Mouse (Mus musculus): ENCODE data around the gene Lyl1.

Lyl1 gene

DNA sequence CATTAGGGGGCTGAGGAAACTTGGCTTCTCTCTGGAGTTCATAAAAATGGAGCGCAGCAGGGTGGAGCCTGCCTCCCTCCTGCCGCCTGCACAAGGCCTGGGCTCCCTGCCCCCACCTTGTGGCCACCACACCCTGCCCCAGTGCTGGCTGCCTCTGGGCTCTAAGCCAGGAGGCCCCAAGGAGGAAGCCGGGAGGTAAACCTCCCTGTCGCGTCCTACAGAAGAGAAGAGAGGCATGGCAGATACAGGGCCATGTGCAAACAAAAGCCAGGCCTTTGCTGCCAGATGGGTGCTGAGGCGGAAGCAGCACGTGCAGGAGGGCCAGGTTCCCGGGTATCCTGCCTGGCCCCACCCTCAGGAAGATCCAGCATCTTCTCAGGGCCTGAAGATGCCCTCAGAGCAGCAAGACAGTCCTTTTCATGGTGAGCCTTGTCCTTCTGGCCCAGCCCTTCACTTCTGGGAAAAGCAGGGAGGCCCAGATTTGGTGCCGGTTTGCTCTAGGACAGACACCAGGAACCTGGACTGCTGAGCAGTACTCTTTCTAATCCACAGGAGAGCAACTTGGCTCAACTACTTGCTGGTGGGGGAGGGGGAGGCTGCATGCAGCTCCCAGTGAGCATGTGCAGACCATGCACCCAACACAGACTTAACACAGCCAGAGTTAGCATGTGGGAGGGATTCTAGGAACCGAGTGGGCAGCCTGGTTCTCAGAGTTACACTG, 21.8 kb downstream of the Lyl1 start, which contains the start of gene G430095P16Rik:
Gene G430095P16Rik, plus strand, starts transcription at position 158 of the 721 bp plus-strand sequence.
- DNase-seq (ENCODE audit: low read depth, low spot score) = no peak

DNA sequence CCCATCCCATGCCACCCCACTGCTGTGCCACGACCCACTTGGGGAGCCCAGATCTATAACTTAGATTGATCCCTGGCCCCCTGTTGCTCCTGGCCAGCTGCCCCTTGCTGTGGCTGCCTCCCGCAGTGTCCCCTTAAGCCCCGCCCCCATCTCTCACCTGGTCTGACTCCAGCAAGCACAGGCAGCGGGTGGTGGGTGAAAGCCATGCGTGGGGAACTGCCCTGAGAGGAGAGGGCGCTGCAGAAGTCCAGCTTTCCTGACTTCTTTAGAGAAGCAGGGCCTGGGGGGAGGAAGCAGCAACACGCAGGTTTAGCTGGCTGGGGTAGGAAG, 22.3 kb downstream of the Lyl1 start:
- no peak for DNase-seq (ENCODE audit: low read depth, low spot score)

DNA sequence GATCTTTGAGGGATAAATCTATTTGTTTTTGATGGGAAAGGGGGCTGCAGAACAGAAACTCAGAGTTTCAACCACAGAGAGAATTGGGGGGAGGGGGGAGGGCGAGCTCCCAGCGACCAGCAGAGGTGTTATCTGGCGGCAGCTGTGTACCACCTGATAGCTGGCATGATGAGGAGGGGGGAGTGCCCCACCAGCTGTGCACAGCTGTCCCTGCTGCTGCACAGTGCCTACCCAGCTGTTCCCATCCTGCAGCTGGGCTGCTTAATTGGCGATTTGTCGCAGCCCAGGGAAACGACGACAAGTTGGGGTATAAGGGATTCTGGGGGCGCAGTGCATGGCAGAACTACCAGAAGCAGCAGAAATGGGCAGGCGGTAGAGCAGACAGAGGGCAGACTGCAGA, 23.4 kb downstream of the Lyl1 start:
- DNase-seq (ENCODE audit: low read depth, low spot score) = no peak

DNA sequence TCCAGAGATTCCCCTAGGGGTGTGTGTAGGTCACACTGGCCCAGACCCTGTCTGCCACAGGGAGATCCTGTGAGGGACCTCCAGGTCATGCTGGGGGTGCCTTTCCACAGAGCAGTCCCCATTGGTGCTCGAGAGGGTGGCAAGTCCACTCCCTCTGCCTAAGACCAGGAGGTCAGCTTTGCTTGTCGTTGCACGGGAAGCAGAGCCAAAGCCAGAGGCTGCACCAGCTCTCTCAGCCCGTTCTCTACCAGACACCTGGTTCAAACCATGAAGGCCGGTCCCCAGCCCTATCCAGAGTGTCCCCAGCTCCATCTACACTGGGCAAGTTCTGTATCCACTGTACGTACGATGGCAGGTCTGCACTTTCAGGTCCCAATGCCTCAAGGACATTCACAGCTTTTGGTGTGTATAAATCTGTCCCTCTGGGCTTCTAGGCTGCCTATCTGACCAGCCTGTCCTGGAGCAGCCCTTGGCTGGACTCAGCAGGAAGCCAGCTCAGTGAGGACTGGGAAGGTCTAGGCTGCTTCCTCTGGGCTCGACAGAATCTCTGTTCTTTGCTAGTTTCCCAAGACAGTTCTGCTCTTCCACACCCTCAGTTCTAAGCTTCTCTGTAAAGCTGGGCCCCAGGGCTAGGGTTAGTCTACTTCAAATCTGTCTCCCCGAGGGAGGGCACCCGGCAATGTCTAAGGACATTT, 24.1 kb downstream of the Lyl1 start:
- no peak for DNase-seq (ENCODE audit: low read depth, low spot score)

DNA sequence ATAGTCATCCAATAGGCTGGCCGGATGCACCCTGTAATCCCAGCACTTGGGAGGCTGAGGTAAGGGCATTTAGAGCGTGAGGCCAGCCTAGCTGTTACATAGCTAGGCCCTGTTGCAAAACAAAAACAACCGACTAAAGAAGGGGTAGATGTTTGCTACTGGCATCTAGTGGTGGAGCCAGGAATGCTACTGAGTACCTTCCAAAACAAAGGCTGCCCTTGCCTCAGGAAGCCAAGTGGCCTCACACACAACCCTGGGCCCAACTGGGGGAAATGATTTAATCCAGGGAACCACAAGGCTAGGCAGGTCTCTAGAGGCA, 24.6 kb downstream of the Lyl1 start:
- DNase-seq (ENCODE audit: low read depth, low spot score) = no peak

- no peak for DNase-seq (ENCODE audit: low read depth, low spot score)
Observed at GRCm38 (mm10) chr8:84728474-84728873, 27.2 kb downstream of the Lyl1 start.

DNA sequence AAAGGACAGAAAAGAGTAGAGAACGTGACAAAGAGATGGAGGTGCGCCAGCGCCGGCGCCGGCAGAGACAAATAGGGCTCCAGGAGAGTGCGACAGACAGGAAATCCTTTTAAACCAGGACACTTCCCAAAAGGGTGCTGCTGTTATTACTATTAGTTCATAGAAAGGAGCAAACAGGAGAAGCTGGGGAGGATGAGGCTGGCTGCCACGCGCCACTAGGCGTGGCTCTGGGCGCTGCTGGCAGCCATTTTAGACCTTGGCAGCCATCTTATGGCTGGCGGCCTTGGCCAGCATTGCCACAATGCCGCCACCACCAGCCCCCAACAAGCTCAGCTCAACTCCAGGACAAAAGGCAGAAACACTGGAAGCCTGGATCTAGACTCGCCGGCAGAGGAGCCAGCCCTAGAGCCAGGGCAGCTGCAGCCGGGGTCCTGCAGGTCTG, 28.7 kb downstream of the Lyl1 start:
- DNase-seq (ENCODE audit: low read depth, low spot score) = no peak

GRCm38 (mm10) chr8:84730541-84731370, 29.5 kb downstream of the Lyl1 start:
- DNase-seq (ENCODE audit: low read depth, low spot score) = no peak

- DNase-seq (ENCODE audit: low read depth, low spot score) = no peak
Observed at GRCm38 (mm10) chr8:84731371-84732177, 30.3 kb downstream of the Lyl1 start.

DNA sequence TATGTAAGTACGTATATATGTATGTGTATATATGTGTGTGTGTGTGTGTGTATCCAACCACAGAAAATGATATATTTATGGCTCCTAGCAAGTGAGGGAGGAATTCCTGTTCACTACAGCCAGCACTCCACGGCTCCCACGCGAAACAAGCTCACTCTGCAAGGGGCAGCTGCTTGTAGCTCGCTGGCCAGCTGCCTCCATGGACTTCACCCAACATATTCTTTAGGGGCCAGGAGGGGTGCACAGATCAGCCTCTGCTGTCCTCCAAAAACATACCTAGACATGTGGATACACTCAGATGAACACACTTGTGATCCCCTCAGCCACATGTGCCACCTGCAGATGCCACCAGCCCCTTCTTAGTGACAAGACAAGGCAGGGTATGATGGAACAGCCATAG, 31.3 kb downstream of the Lyl1 start:
- DNase-seq (ENCODE audit: low read depth, low spot score) = no peak

DNA sequence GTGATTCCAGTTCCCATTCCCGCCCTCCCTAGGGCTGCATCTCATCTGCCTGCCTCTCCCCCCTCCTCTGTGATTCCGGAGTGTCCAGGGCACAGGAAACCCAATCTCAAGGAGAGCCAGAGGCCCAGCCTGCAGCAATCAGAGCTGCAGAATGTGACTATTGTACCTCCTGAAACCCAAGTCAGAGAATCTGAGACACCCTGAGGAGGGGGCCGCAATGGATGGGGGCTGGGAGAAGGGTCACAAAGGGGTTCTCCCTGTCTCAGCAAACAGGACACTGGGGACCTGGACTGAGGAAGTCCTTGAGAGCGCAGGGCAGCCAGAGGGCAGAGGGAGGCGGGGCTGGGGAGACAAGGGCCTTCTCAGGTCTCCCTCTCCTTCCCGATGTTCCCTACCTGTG, 31.7 kb downstream of the Lyl1 start:
- DNase-seq (ENCODE audit: low read depth, low spot score) = no peak

DNA sequence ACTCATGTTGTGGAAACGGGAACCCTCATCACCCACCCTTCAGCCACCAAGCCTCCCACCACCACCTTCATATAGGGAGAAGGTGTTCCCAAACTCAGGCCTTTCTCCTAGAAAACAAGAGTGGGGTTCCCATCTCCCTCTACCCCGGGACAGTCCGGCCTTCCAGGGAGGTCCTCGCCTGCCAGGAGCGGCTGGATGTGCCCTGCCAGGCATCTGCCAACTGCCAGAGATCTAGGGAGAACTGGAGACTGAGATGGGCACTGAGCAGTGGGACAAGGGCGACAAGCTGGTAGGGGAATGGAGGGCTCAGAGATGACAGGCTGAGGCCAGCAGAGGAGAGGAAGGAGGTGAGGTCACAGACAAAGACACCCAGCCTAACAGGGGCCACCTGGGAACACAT, 32.7 kb downstream of the Lyl1 start:
- no peak for DNase-seq (ENCODE audit: low read depth, low spot score)

GRCm38 (mm10) chr8:84734680-84735079, 33.4 kb downstream of the Lyl1 start:
- DNase-seq (ENCODE audit: low read depth, low spot score) = no peak

DNA sequence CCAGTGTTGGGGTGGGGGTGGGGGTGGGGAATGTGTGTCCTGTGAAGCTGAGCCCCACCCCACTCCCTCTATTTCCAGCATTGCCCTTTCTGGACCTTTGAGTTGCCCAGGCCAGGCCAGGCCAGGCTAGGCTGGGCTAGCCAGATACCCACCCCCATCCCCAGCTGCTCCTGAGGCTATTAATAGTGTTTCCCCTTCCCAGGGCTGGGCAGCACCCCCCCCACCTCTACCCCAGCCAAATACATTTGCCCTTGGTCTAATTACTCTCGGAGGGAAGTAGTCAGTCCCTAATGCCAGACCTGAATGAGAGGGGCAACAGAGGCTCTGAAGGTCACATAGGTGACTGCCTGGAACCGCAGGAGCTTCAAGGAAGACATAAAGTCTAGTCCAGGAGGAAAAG, 34.3 kb downstream of the Lyl1 start:
- DNase-seq (ENCODE audit: low read depth, low spot score) = no peak

DNA sequence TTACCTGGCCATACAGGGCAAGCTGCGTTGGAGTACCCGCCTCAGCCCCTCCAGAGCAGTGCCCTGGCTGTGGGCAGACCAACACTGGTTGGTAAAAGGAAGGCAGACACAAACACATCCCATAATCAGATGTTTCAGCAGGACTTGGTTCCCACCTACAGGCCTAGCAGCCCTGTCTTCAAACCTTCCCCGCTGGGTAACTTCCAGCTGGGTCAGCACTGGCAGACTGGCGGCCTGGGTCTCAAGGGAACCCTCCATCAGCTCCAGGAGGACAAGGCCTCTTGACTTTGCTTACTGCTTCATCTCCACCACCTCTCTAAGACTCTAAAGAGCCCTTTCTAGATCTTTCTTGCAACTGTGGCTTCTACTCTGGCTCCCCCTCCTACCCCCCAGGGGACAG, 35.3 kb downstream of the Lyl1 start:
- DNase-seq (ENCODE audit: low read depth, low spot score) = no peak

DNA sequence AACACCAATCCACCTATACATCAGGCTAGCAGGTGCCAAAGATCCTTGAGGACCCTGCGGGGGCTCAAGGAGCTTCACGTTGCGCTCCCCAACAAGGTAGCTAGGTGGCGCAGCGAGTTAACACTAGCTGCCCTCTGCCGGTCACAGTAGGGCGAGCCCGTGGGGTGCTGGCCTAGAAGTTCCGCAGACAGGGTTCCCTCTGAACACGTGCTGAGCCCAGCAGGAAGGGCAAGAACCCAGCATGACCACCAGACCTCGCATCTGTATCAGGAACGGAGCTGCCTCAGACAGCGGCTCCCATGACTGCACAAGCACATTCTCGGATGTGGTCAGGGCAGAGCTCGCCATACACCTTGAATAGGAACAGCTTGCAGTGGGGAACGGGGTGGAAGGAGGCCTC, 36.4 kb downstream of the Lyl1 start:
- peak; percentile 81 for DNase-seq (ENCODE audit: low read depth, low spot score)

- DNase-seq (ENCODE audit: low read depth, low spot score) = no peak
Observed at GRCm38 (mm10) chr8:84738266-84738665, 37.0 kb downstream of the Lyl1 start.

DNA sequence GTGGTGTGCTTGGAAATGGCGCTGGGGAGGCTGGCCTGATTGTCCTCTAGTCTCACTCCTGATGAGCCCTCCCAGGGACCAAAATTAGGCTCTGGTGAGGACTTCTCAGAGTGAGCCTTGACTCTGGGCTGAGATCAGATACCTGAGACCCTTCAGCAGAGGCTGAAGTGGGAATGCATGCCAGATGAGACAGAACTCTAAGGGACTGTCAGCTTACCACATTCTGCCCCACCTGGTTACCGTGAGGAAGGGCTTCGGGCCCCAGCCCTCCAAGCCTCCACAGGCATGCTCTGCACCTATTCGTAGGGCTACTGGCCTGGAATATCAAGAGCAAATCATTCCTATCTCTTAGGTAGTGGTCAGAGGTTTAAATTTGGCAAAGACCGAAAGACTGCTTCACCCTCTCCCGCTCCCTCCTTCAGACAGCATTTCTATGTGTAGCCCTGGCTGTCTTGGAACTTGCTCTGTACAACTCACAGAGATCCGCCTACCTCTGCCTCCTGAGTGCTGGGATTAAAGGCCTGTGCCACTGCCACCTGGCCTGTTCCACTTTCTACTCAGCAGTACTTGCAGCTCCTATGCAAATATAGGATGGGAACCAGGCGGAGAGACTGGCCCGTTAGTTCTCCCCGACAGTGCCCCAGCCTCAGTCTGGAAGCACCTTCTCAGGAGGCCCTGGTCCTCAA, 37.6 kb downstream of the Lyl1 start:
- no peak for DNase-seq (ENCODE audit: low read depth, low spot score)

DNA sequence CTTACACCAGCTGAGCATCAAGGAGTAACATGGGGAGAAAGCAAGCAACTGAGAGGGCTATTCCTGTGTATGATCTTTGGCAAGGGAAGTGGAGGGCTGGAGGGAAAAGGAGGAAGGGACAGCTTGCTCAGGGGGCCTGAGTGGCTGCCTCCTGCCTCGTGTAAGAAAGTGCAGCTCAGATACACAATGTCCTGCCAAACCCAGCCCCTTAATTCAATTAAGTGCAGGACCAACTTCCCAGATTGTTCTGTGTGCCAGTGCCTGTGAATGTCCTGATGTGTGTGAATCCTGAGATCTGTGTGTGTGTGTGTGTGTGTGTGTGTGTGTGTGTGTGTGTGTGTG, 38.1 kb downstream of the Lyl1 start:
- no peak for DNase-seq (ENCODE audit: low read depth, low spot score)

GRCm38 (mm10) chr8:84740895-84741843, 39.9 kb downstream of the Lyl1 start:
- no peak for DNase-seq (ENCODE audit: low read depth, low spot score)

Data from WW6 (cell line).